Mouse (Mus musculus) urinary bladder, postnatal 10 days (tissue): ENCODE results near the gene Zfp979.
"Not testable (repeated sequence)": the region's sequence is repeated elsewhere in the genome, so short reads cannot be mapped to it uniquely, and the experiment has no call there.

ENCODE experiments used
- DNase-seq: peaks from one replicate; pipeline ENCODE4 v3.0.0; 2022; ENCODE audit warnings: low spot score

The Zfp979 gene

GRCm38 (mm10) chr4:147642413-147642812, at the start of gene Zfp979:
Gene Zfp979, minus strand, starts transcription at chr4:147642513.
- not testable (repeated sequence) for DNase-seq

GRCm38 (mm10) chr4:147655245-147655644, 12.9 kb upstream of the Zfp979 start:
- not testable (repeated sequence) for DNase-seq

GRCm38 (mm10) chr4:147647407-147647806, 5.1 kb upstream of the Zfp979 start:
- not testable (repeated sequence) for DNase-seq

- DNase-seq, result not testable (repeated sequence)
These were observed 381 bp downstream of the Zfp979 start for GRCm38 (mm10) chr4:147641932-147642331.

- DNase-seq, result not testable (repeated sequence)
These were observed 8.5 kb downstream of the Zfp979 start for GRCm38 (mm10) chr4:147633818-147634262.

- not testable (repeated sequence) for DNase-seq
These were observed 35.8 kb downstream of the Zfp979 start for GRCm38 (mm10) chr4:147606511-147606910.

GRCm38 (mm10) chr4:147605521-147605920, 36.8 kb downstream of the Zfp979 start:
- DNase-seq, result no peak

- no peak for DNase-seq
These were observed 38.5 kb downstream of the Zfp979 start for GRCm38 (mm10) chr4:147603806-147604205.

GRCm38 (mm10) chr4:147601881-147602280, 40.4 kb downstream of the Zfp979 start:
- DNase-seq, result no peak

GRCm38 (mm10) chr4:147598831-147599230, 43.5 kb downstream of the Zfp979 start:
- DNase-seq, result no peak

GRCm38 (mm10) chr4:147597685-147598084, 44.6 kb downstream of the Zfp979 start:
- no peak for DNase-seq

GRCm38 (mm10) chr4:147594630-147595029, 47.7 kb downstream of the Zfp979 start:
- DNase-seq, result not testable (repeated sequence)

- no peak for DNase-seq
These were observed 55.5 kb downstream of the Zfp979 start for GRCm38 (mm10) chr4:147586511-147587473.

- DNase-seq, result not testable (repeated sequence)
These were observed 62.9 kb downstream of the Zfp979 start for GRCm38 (mm10) chr4:147579371-147579770.

GRCm38 (mm10) chr4:147571156-147571555, 71.2 kb downstream of the Zfp979 start:
- DNase-seq, result not testable (repeated sequence)

- DNase-seq, result no peak
These were observed 76.7 kb downstream of the Zfp979 start for GRCm38 (mm10) chr4:147565426-147566220.
